Mouse (Mus musculus): Measurements from ENCODE around the gene Tmem209.

DNA sequence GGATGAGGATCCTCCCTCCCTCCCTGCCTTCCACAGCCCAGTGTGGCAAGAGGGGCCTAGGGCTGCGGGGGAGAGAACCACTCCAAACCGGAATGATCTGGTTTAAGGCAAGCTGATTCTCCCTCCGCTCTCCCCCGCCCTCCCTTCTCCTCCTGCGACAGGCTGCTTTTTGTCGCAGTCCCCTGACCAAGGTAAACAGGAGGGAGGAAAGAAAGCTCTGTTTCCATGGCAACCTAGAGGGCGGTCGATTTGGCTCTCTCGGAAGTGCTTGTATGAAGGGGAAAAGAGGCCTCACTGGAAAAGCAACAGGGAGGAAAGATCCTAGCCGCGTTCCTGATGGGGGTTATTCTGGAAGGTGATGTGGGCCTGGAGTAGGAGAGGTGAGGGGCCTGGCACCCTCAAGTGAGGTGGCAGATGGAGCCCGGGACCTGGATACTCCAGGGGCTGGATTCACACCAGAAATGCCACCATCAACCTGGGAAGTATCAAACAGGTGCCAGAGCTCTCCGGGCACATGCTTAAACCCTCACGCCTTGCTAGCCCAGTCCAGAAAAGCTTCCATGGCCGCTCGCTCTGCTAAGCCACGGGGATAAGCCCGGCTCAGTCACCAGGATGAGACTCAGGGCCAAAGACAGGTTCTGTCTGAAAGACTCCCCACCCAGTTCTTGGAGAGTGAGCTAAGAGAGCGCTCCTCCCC lies 48.7 kb downstream of the Tmem209 start:
- no peak for TF ChIP-seq CTCF (IDR thresholded peaks at IDR 0.05; ENCODE audit: borderline replicate concordance, extremely low read depth, insufficient read depth, insufficient read length)
- TF ChIP-seq POLR2A (IDR thresholded peaks at IDR 0.05; ENCODE audit: borderline replicate concordance, extremely low read depth, insufficient read depth, insufficient read length, poor library complexity, severe bottlenecking) = no peak
